Mouse (Mus musculus) embryonic fibroblast, embryonic 13.5 days (primary cell): ENCODE measurements around the gene Hoxc10.

Source experiments
- CTCF ChIP-seq: IDR thresholded peaks from 2 replicates; pipeline ENCODE4 v1.5.1; 2011; ENCODE audit warnings: mild to moderate bottlenecking, control low read depth, low read length, moderate library complexity, borderline replicate concordance; ENCODE audit not compliant: insufficient read depth
- POLR2A ChIP-seq: IDR thresholded peaks from 2 replicates; pipeline ENCODE4 v1.6.1; 2011; ENCODE audit warnings: low read depth, mild to moderate bottlenecking, control low read depth, low read length, moderate library complexity

DNA sequence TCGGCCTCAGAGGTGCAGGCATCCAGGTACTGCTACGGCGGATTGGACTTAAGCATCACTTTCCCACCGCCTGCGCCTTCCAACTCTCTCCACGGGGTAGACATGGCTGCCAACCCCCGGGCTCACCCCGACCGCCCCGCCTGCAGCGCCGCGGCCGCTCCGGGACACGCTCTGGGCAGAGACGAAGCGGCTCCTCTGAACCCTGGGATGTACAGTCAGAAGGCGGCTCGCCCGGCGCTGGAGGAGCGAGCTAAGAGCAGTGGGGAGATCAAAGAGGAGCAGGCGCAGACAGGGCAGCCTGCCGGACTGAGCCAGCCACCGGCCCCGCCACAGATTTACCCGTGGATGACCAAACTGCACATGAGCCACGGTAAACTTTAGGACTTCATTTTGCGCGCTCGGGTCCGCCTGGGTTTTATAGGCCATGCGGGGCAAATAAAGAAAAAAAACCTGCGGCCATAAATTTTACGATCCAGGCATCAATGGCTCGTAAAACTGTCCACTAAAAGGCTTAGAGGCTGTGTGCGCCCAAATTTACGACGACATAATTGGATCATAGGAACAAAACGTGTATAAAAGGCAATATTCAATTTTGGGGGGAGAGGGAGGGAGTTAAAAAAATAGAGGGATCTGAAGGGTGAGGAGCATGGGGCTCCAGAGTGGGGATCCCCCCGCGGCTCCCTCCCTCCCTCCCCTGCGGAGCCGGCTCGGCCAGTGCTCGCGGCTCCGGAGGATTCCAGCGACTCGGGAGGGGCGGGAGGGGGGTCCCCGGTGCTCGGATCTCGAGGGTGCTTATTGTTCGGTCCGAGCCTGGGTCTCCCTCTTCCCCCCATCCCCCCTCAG, 47.8 kb downstream of the Hoxc10 start:
- no peak for TF ChIP-seq CTCF
- peak; percentile 24; the same call in 1 of the 2 replicates for TF ChIP-seq POLR2A
